Mouse (Mus musculus): ENCODE measurements around the gene Lypd5. TPM values are rescaled to one million over a fixed set of nuclear protein-coding genes. Genes with fewer than 3 reads are reported as not detected.
"Not testable (repeated sequence)": the region's sequence is repeated elsewhere in the genome, so short reads cannot be mapped to it uniquely, and the experiment has no call there.

Gene Lypd5
- total RNA-seq, 2 experiments from 2014 or later: not detected

GRCm38 (mm10) chr7:24380370-24380769 is 31.4 kb downstream of the Lypd5 start:
- DNase-seq (ENCODE audit: low spot score in 2 of 2): no peak

DNA sequence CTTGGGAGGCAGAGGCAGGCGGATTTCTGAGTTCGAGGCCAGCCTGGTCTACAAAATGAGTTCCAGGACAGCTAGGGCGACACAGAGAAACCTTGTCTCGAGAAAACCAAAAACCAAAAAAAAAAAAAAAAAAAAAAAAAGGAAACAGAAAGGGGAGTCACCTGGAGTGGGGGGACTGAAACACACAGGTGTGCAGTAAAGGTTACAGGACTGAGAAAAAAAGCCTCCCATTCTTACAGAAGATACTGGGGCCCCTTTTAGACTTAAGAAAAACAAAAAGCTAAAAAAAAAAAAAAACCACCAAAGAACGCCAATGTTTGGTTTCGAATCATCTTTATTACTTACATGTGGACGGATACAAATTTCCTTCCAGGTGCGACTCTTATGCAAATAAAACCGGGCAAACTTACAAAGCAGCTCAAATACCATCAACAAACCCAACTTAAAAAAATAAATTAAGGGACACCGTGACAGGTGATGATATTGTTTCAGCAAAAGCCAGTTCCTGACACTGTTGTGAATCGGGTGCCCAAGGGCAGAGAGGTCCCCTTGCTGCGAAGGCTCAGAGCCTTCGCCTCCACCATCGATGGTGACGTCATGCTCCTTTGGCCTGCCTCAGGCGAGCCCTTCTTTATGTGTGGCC is 33.9 kb downstream of the Lypd5 start:
- no peak for DNase-seq (ENCODE audit: low spot score in 2 of 2)

DNA sequence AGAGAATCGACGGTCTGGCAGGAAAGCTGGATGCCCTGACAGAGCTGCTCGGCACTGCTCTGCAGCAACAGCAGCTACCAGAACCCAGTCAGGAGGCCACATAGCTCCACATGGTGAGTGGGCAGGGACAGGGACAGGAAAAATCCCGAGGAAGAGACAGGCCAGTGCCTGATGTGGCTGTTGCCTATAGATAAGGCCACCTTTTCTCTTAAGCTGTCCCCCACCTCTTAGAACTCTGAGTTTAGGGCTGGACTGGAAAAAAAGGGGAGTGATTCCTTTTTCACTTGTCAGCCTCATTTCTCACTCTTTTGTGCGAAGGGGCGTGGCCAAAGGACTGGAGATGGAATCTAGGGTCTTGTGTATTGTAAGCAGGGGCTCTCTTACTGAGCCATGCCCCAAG is 35.1 kb downstream of the Lypd5 start:
- DNase-seq (ENCODE audit: low spot score in 2 of 2): no peak

DNA sequence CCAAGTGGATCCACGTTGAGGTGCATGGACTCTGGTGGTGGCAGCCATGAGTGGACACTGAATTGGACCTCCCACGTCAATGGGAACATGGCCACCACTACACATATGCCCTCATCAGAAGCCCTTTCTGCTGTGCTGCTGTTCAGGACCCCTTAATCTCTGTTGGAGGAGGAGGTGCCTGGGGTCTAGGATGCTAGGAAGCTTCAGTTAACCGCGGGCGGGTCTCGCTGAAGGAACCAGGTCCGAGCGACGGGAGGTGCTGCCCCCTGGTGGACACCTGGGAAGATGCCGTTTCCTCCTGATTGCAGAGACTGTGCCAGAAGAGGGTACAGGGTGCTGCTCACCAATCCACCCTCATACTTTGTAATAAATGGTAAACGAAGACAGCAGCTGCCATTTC is 35.8 kb downstream of the Lypd5 start:
- DNase-seq (ENCODE audit: low spot score in 2 of 2): peak; percentile 76 to 80

DNA sequence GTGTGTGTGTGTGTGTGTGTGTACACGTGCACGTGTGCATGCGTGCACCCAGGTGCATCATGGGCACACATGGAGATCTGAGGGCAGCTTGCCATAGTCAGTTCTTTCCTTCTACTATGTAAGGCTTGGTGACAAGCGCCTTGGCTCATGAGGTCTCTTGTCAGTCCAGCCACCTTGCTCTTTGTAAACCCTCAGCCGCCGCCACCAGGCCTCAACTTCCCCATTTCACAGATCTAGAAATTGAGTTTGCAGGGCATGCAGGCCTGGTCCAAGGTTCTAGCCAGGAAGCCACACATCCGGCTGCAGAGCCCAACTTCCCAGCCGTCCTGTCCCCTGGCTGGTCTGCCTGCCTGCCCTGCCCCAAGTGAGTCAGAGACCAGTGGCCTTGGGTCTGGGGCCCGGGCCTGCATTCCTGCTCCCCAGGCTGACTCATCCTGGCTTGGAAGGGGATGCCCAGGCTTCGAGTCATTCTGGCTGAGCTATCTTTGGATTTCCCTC is 38.1 kb downstream of the Lypd5 start:
- peak; percentile 53 to 73 for DNase-seq (ENCODE audit: low spot score in 2 of 2)

- DNase-seq (ENCODE audit: low spot score in 2 of 2): no peak
These were observed 40.7 kb downstream of the Lypd5 start for GRCm38 (mm10) chr7:24389516-24390187.

- DNase-seq (ENCODE audit: low spot score in 2 of 2): no peak
These were observed 41.5 kb downstream of the Lypd5 start for GRCm38 (mm10) chr7:24390512-24390911.

- DNase-seq (ENCODE audit: low spot score in 2 of 2): no peak
These were observed 42.1 kb downstream of the Lypd5 start for GRCm38 (mm10) chr7:24391077-24391476.

DNA sequence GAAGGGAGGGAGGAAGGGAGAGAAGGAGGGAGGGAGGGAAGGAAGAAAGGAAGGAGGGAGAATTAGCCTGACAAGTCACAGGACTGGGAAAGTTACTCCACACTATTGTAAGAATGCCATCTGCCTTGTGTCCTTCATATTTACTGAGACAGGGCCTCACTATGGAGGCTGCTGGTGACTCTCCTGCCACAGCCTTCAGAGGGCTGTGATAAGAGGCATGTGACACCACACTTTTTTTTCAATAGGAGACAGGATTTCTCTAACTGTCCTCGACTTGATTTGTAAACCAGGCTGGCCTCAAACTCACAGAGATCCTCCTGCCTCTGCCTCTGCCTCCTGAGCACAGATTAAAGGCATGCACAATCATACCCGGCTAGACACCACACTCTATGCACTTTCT is 42.7 kb downstream of the Lypd5 start:
- DNase-seq (ENCODE audit: low spot score in 2 of 2): no peak

- DNase-seq (ENCODE audit: low spot score in 2 of 2): no peak
These were observed 45.1 kb downstream of the Lypd5 start for GRCm38 (mm10) chr7:24394054-24394453.

- no peak for DNase-seq (ENCODE audit: low spot score in 2 of 2)
These were observed 45.6 kb downstream of the Lypd5 start for GRCm38 (mm10) chr7:24394475-24395161.

DNA sequence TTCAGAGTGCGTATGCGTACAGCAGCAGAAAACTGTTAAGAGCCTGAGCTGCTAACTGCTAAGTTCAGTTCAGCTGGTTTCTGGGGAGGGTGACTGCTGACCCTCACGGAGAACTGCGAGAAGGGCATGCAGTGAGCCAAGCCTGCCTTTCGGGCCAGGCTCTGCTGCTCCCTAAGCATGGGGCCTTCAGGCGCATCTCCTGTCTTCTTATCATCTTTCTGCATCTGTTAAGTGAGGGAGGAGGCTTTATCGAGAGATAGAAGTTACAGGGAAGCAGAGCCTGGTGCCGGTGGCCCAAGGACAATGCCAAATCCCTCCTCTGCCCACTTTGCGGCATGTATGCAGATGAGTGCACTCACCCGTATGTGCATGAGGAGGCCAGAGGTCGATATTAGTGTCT is 47.8 kb downstream of the Lypd5 start:
- DNase-seq (ENCODE audit: low spot score in 2 of 2): no peak

GRCm38 (mm10) chr7:24398364-24398913 is 49.4 kb downstream of the Lypd5 start:
- DNase-seq (ENCODE audit: low spot score in 2 of 2): no peak

- peak; percentile 90 to 93 for DNase-seq (ENCODE audit: low spot score in 2 of 2)
These were observed 50.5 kb downstream of the Lypd5 start, which contains the start of gene Smg9 for GRCm38 (mm10) chr7:24399256-24400081. Gene Smg9 (plus strand): TSS chr7:24399619.

GRCm38 (mm10) chr7:24400082-24400452 is 51.1 kb downstream of the Lypd5 start:
- no peak for DNase-seq (ENCODE audit: low spot score in 2 of 2)

DNA sequence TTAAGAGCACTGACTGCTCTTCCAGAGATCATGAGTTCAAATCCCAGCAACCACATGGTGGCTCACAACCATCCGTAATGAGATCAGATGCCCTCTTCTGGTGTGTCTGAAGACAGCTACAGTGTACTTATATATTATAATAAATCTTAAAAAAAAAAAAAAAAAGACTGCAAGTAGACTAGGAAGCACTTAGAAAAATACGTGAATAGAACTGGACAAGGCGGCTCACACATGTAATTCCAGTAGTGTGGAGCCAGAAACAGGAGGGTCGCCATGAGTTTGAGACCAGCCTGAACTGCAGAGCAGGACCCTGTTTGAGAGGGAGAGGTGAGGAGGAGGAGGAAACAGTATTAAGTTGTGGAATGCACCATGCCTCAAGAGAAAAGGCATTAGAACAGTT is 51.5 kb downstream of the Lypd5 start:
- not testable (repeated sequence) for DNase-seq (ENCODE audit: low spot score in 2 of 2)

- DNase-seq (ENCODE audit: low spot score in 2 of 2): no peak
These were observed 53.9 kb downstream of the Lypd5 start for GRCm38 (mm10) chr7:24402851-24403250.

All from adrenal gland, adult 18-20 months (tissue).